Mouse (Mus musculus) MEL (cell line): ENCODE data around the gene G0s2. TPM values are rescaled to one million over a fixed set of nuclear protein-coding genes. Genes with fewer than 3 reads are reported as not detected.
"Not testable (repeated sequence)": the region's sequence is repeated elsewhere in the genome, so short reads cannot be mapped to it uniquely, and the experiment has no call there.

ENCODE experiments used
- DNase-seq: peaks from one replicate; pipeline ENCODE4 v3.0.0; 2011; ENCODE audit warnings: low read depth, low spot score
- H3K27ac ChIP-seq: 2 replicates; pipeline ENCODE4 v1.5.1; 2012; ENCODE audit warnings: low read depth, mild to moderate bottlenecking, control low read depth, low read length, moderate library complexity; ENCODE audit not compliant: control insufficient read depth
- H3K27me3 ChIP-seq, 2 experiments: fragments of 150-350 bp in 1 of 2; sonication (generic) in 1 of 2; 2 replicates each; pipeline ENCODE4 v1.6.1; 2012; ENCODE audit warnings: low read length in 2 of 2, mild to moderate bottlenecking in 2 of 2, improper control_type of control experiment in 1 of 2, moderate library complexity in 1 of 2; ENCODE audit not compliant: insufficient read depth in 2 of 2, control insufficient read depth in 1 of 2
- H3K36me3 ChIP-seq, 2 experiments: 2 replicates each; pipeline ENCODE4 v1.6.1; 2012 to 2014; ENCODE audit warnings: low read length in 2 of 2, improper control_type of control experiment in 1 of 2, inconsistent platforms in 1 of 2, mild to moderate bottlenecking in 1 of 2; ENCODE audit not compliant: insufficient read depth in 2 of 2, control insufficient read depth in 1 of 2
- H3K4me1 ChIP-seq, 2 experiments: fragments of 150-350 bp in 1 of 2; sonication (generic) in 1 of 2; 2 replicates each; pipeline ENCODE4 v1.6.1; 2012; ENCODE audit warnings: low read length in 2 of 2, improper control_type of control experiment in 1 of 2, mild to moderate bottlenecking in 1 of 2; ENCODE audit not compliant: insufficient read depth in 2 of 2, control insufficient read depth in 1 of 2
- H3K4me3 ChIP-seq, 2 experiments: fragments of 150-350 bp in 1 of 2; sonication (generic) in 1 of 2; 2 replicates each; pipeline ENCODE4 v1.5.1; 2012; ENCODE audit warnings: low read depth in 2 of 2, low read length in 2 of 2, mild to moderate bottlenecking in 2 of 2, moderate library complexity in 2 of 2, control low read depth in 1 of 2, improper control_type of control experiment in 1 of 2; ENCODE audit not compliant: control insufficient read depth in 1 of 2, insufficient read depth in 1 of 2
- H3K79me2 ChIP-seq: 2 replicates; pipeline ENCODE4 v1.6.1; 2012; ENCODE audit warnings: mild to moderate bottlenecking, low read length, moderate library complexity; ENCODE audit not compliant: control insufficient read depth, poor library complexity, insufficient read depth
- H3K9ac ChIP-seq: 2 replicates; pipeline ENCODE4 v1.6.1; 2012; ENCODE audit warnings: low read depth, mild to moderate bottlenecking, control low read depth, low read length, moderate library complexity; ENCODE audit not compliant: control insufficient read depth, poor library complexity, severe bottlenecking
- H3K9me3 ChIP-seq: fragments of 150-350 bp; sonication (generic); replicated peaks from 2 replicates; pipeline ENCODE4 v1.6.1; 2012; ENCODE audit warnings: mild to moderate bottlenecking, low read length, improper control_type of control experiment, moderate library complexity; ENCODE audit not compliant: insufficient read depth
- ELF1 ChIP-seq: IDR thresholded peaks from 2 replicates; pipeline ENCODE4 v1.6.1; 2014; ENCODE audit warnings: low read depth, mild to moderate bottlenecking, inconsistent platforms, low read length, improper control_type of control experiment, moderate library complexity
- EP300 ChIP-seq, 2 experiments: IDR thresholded peaks; 2 replicates each; pipeline ENCODE4 v1.6.1; 2011; ENCODE audit warnings: improper control_type of control experiment in 2 of 2, low read length in 2 of 2, low read depth in 1 of 2, mild to moderate bottlenecking in 1 of 2
- GABPA ChIP-seq: IDR thresholded peaks from 2 replicates; pipeline ENCODE4 v1.6.1; 2012; ENCODE audit warnings: low read depth, mild to moderate bottlenecking, inconsistent platforms, low read length, improper control_type of control experiment, moderate library complexity
- HCFC1 ChIP-seq: IDR thresholded peaks from 2 replicates; pipeline ENCODE4 v1.6.1; 2012; ENCODE audit warnings: low read depth, mild to moderate bottlenecking, inconsistent platforms, low read length, improper control_type of control experiment, moderate library complexity
- JUND ChIP-seq: IDR thresholded peaks from 2 replicates; pipeline ENCODE4 v1.6.1; 2011; ENCODE audit warnings: low read depth, mild to moderate bottlenecking, improper control_type of control experiment, low read length
- MAX ChIP-seq: IDR thresholded peaks from 2 replicates; pipeline ENCODE4 v1.6.1; 2011; ENCODE audit warnings: low read length, improper control_type of control experiment
- MAZ ChIP-seq: IDR thresholded peaks from 2 replicates; pipeline ENCODE4 v1.6.1; 2012; ENCODE audit warnings: low read depth, mild to moderate bottlenecking, inconsistent platforms, low read length, improper control_type of control experiment
- MYB ChIP-seq: IDR thresholded peaks from 2 replicates; pipeline ENCODE4 v1.6.1; 2011; ENCODE audit warnings: mild to moderate bottlenecking, low read depth, low read length, improper control_type of control experiment
- NELFE ChIP-seq: IDR thresholded peaks from 2 replicates; pipeline ENCODE4 v1.6.1; 2011; ENCODE audit warnings: low read depth, low read length, improper control_type of control experiment
- POLR2A ChIP-seq, 2 experiments: IDR thresholded peaks; 2 replicates each; pipeline ENCODE4 v1.6.1; 2011 to 2012; ENCODE audit warnings: low read length in 2 of 2, mild to moderate bottlenecking in 2 of 2, control low read depth in 1 of 2, improper control_type of control experiment in 1 of 2, low read depth in 1 of 2, moderate library complexity in 1 of 2; ENCODE audit not compliant: control insufficient read depth in 1 of 2, insufficient read depth in 1 of 2, poor library complexity in 1 of 2
- POLR2AphosphoS2 ChIP-seq: IDR thresholded peaks from 2 replicates; pipeline ENCODE4 v1.6.1; 2011; ENCODE audit warnings: low read length, improper control_type of control experiment
- RCOR1 ChIP-seq: IDR thresholded peaks from 2 replicates; pipeline ENCODE4 v1.6.1; 2012; ENCODE audit warnings: low read depth, mild to moderate bottlenecking, inconsistent platforms, low read length, improper control_type of control experiment
- SMC3 ChIP-seq: IDR thresholded peaks from 2 replicates; pipeline ENCODE4 v1.6.1; 2011; ENCODE audit warnings: low read depth, low read length, improper control_type of control experiment
- TBP ChIP-seq: IDR thresholded peaks from 2 replicates; pipeline ENCODE4 v1.8.0; 2011; ENCODE audit warnings: low read depth, low read length, improper control_type of control experiment
- TCF12 ChIP-seq: IDR thresholded peaks from 2 replicates; pipeline ENCODE4 v1.6.1; 2014; ENCODE audit warnings: low read depth, mild to moderate bottlenecking, inconsistent platforms, low read length, improper control_type of control experiment, moderate library complexity
- USF2 ChIP-seq, 2 experiments: IDR thresholded peaks; 2 replicates each; pipeline ENCODE4 v1.6.1; 2011 to 2012; ENCODE audit warnings: improper control_type of control experiment in 2 of 2, low read length in 2 of 2, borderline replicate concordance in 1 of 2, inconsistent platforms in 1 of 2, low read depth in 1 of 2, mild to moderate bottlenecking in 1 of 2; ENCODE audit not compliant: insufficient read depth in 1 of 2
- ZC3H11A ChIP-seq: IDR thresholded peaks from 2 replicates; pipeline ENCODE4 v1.6.1; 2012; ENCODE audit warnings: low read depth, mild to moderate bottlenecking, inconsistent platforms, low read length, improper control_type of control experiment
- polyA plus RNA-seq, 2 experiments: library from polyadenylated mRNA; stranded (reverse) in 1 of 2; unstranded in 1 of 2; fragments of >175 nt in 1 of 2; fragments of >200 nt in 1 of 2; gene quantifications; 2 replicates each; pipeline versions ENCODE4 v1.2.1 to v1.2.4; 2012; ENCODE audit warnings: low replicate concordance in 2 of 2, low read depth in 1 of 2; ENCODE audit not compliant: insufficient read length in 2 of 2, insufficient read depth in 1 of 2, missing spikeins in 1 of 2
- total RNA-seq: library from RNA; depleted of rRNA; stranded (reverse); fragments of 300-350 nt; gene quantifications from 2 replicates; pipeline ENCODE4 v1.2.3, GENCODE M21; 2012

G0s2 gene
- total and polyA plus RNA-seq, 3 experiments: not detected

GRCm38 (mm10) chr1:193255032-193255431, 18.0 kb downstream of the G0s2 start:
- H3K36me3 ChIP-seq: no peaks in the 10 kb centered on the region
- H3K79me2 ChIP-seq: no peaks in the 10 kb centered on the region
- H3K4me3 ChIP-seq: no peak overlapping the region
- TF ChIP-seq GABPA (no peak), SMC3 (no peak), POLR2AphosphoS2 (no peak), NELFE (no peak), TBP (no peak), MYB (no peak), ELF1 (no peak), MAX (no peak), JUND (no peak), USF2 (IDR thresholded peaks at IDR 0.05; ENCODE audit: borderline replicate concordance in 1 of 2, insufficient read depth in 1 of 2, low read depth in 1 of 2, low read length in 2 of 2) (no peak), ZC3H11A (no peak), MAZ (no peak), TCF12 (no peak), HCFC1 (no peak), RCOR1 (no peak), EP300 (IDR thresholded peaks at IDR 0.05; ENCODE audit: low read depth in 1 of 2, low read length in 2 of 2) (no peak), POLR2A (IDR thresholded peaks at IDR 0.05; ENCODE audit: control insufficient read depth in 1 of 2, insufficient read depth in 1 of 2, low read depth in 1 of 2, low read length in 2 of 2, poor library complexity in 1 of 2) (no peak)
- DNase-seq: no peak
- no peaks in the 10 kb centered on the region for H3K9me3 ChIP-seq
- no peak overlapping the region for H3K9ac ChIP-seq
- H3K4me1 ChIP-seq: no peaks in the 10 kb centered on the region
- H3K27me3 ChIP-seq: no peaks in the 10 kb centered on the region; a peak in 1 of 4 replicates
- H3K27ac ChIP-seq: no peak overlapping the region

GRCm38 (mm10) chr1:193253895-193254294, 19.1 kb downstream of the G0s2 start:
- not testable (repeated sequence) for H3K9ac ChIP-seq, H3K4me1 ChIP-seq, H3K36me3 ChIP-seq, H3K27ac ChIP-seq, H3K27me3 ChIP-seq, H3K9me3 ChIP-seq, H3K4me3 ChIP-seq, H3K79me2 ChIP-seq, DNase-seq
- 0 out of 2 replicates have a peak, but pooled peaks have one; percentile 43 for TF ChIP-seq TBP
